Mouse (Mus musculus): Measurements from ENCODE around the gene Rbm19. TPM values are rescaled to one million over a fixed set of nuclear protein-coding genes. Genes with fewer than 3 reads are reported as not detected.

Rbm19 gene
- total and polyA plus RNA-seq, 3 experiments: 66.3 to 74.3 TPM; not detected in 1

DNA sequence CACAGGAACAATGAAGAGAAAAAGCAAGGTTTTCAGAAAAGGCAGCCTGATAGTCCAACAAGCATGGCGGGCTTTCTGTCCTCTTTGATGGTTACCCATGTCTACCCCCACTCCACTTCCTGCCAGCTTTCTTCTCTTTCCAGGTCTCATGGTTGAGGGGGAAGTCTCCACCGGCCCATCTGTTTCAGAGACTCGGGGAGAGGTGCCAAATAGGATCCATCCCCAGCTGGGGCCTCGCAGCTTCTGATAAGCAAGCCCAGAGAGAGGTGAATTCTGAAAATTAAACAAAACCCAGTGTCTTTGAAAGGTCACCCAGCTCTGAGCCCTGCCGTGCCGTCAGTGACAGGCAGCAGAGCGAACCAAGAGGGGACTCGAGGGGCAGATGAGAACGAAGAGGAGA lies 42.2 kb upstream of the Rbm19 start:
- no peak for DNase-seq (ENCODE audit: low read depth, low spot score)

GRCm38 (mm10) chr5:120080027-120080426 lies 36.2 kb upstream of the Rbm19 start:
- TF ChIP-seq TCF12 (IDR thresholded peaks at IDR 0.05; ENCODE audit: low read depth, low read length): no peak
- TF ChIP-seq CHD2 (IDR thresholded peaks at IDR 0.05; ENCODE audit: low read length): no peak
- TF ChIP-seq USF2 (IDR thresholded peaks at IDR 0.05; ENCODE audit: borderline replicate concordance in 1 of 2, insufficient read depth in 1 of 2, low read depth in 1 of 2, low read length in 2 of 2): no peak
- no peak for TF ChIP-seq CTCF (IDR thresholded peaks at IDR 0.05 in 2 of 3, conservative IDR thresholded peaks at IDR 0.05 in 1 of 3; ENCODE audit: control insufficient read depth in 1 of 3, insufficient read depth in 1 of 3, low read depth in 2 of 3, low read length in 3 of 3, poor library complexity in 1 of 3, severe bottlenecking in 1 of 3)
- TF ChIP-seq MEF2A (IDR thresholded peaks at IDR 0.05; ENCODE audit: extremely low read depth, insufficient replicate concordance, low read depth, low read length, poor library complexity, severe bottlenecking): no peak
- TF ChIP-seq CHD1 (IDR thresholded peaks at IDR 0.05; ENCODE audit: low read depth, low read length): no peak
- no peaks in the 10 kb centered on the region for H3K4me1 ChIP-seq (ENCODE audit: control insufficient read depth in 1 of 2, insufficient read depth in 2 of 2, low read length in 2 of 2)
- H3K36me3 ChIP-seq (ENCODE audit: control insufficient read depth in 1 of 2, insufficient read depth in 2 of 2, low read length in 2 of 2): no peaks in the 10 kb centered on the region
- no peaks in the 10 kb centered on the region for H3K9me3 ChIP-seq (replicated peaks; ENCODE audit: insufficient read depth, low read length)
- no peak overlapping the region for H3K9ac ChIP-seq (ENCODE audit: control insufficient read depth, low read depth, low read length, poor library complexity, severe bottlenecking)
- no peak for DNase-seq (ENCODE audit: low read depth, low spot score)
- no peak overlapping the region for H3K27ac ChIP-seq (ENCODE audit: control insufficient read depth, low read depth, low read length)
- H3K79me2 ChIP-seq (ENCODE audit: control insufficient read depth, insufficient read depth, low read length, poor library complexity): no peaks in the 10 kb centered on the region
- H3K4me3 ChIP-seq (ENCODE audit: control insufficient read depth in 1 of 2, insufficient read depth in 1 of 2, low read depth in 2 of 2, low read length in 2 of 2): no peak overlapping the region
- H3K27me3 ChIP-seq (ENCODE audit: control insufficient read depth in 1 of 2, insufficient read depth in 2 of 2, low read length in 2 of 2): no peaks in the 10 kb centered on the region

More for the DNA sequence above, 42.2 kb upstream of the Rbm19 start:
- H3K4me1 ChIP-seq (ENCODE audit: control insufficient read depth in 1 of 2, insufficient read depth in 2 of 2, low read length in 2 of 2): no peaks in the 10 kb centered on the region
- no peaks in the 10 kb centered on the region for H3K79me2 ChIP-seq (ENCODE audit: control insufficient read depth, insufficient read depth, low read length, poor library complexity)
- no peak overlapping the region for H3K9ac ChIP-seq (ENCODE audit: control insufficient read depth, low read depth, low read length, poor library complexity, severe bottlenecking)
- no peak overlapping the region for H3K4me3 ChIP-seq (ENCODE audit: control insufficient read depth in 1 of 2, insufficient read depth in 1 of 2, low read depth in 2 of 2, low read length in 2 of 2)
- no peaks in the 10 kb centered on the region for H3K27me3 ChIP-seq (ENCODE audit: control insufficient read depth in 1 of 2, insufficient read depth in 2 of 2, low read length in 2 of 2)
- H3K27ac ChIP-seq (ENCODE audit: control insufficient read depth, low read depth, low read length): no peak overlapping the region
- H3K9me3 ChIP-seq (replicated peaks; ENCODE audit: insufficient read depth, low read length): no peaks in the 10 kb centered on the region
- no peaks in the 10 kb centered on the region for H3K36me3 ChIP-seq (ENCODE audit: control insufficient read depth in 1 of 2, insufficient read depth in 2 of 2, low read length in 2 of 2)
- no peak for TF ChIP-seq USF1 (IDR thresholded peaks at IDR 0.05; ENCODE audit: low read depth, low read length)
- TF ChIP-seq POLR2A (IDR thresholded peaks at IDR 0.05; ENCODE audit: control insufficient read depth in 1 of 2, insufficient read depth in 1 of 2, low read depth in 1 of 2, low read length in 2 of 2, poor library complexity in 1 of 2): no peak
- TF ChIP-seq MEF2A (IDR thresholded peaks at IDR 0.05; ENCODE audit: extremely low read depth, insufficient replicate concordance, low read depth, low read length, poor library complexity, severe bottlenecking): no peak
- TF ChIP-seq GABPA (IDR thresholded peaks at IDR 0.05; ENCODE audit: low read depth, low read length): no peak
- no peak for TF ChIP-seq NELFE (IDR thresholded peaks at IDR 0.05; ENCODE audit: low read depth, low read length)
- TF ChIP-seq GATA1 (IDR thresholded peaks at IDR 0.05; ENCODE audit: low read depth, low read length): no peak
- no peak for TF ChIP-seq ZNF384 (IDR thresholded peaks at IDR 0.05; ENCODE audit: low read depth, low read length)
- TF ChIP-seq ELF1 (IDR thresholded peaks at IDR 0.05; ENCODE audit: low read depth, low read length): no peak
- TF ChIP-seq SIN3A (IDR thresholded peaks at IDR 0.05; ENCODE audit: low read length): no peak
- TF ChIP-seq NRF1 (IDR thresholded peaks at IDR 0.05; ENCODE audit: insufficient read depth, low read depth, low read length, poor library complexity, severe bottlenecking): no peak
- TF ChIP-seq CHD2 (IDR thresholded peaks at IDR 0.05; ENCODE audit: low read length): no peak
- no peak for TF ChIP-seq MAZ (IDR thresholded peaks at IDR 0.05; ENCODE audit: low read depth, low read length)
- no peak for TF ChIP-seq TAL1 (IDR thresholded peaks at IDR 0.05; ENCODE audit: low read length)
